Mouse (Mus musculus) 3T3-L1 (cell line): ENCODE results near the gene Slc7a15.
"Not testable (repeated sequence)": the region's sequence is repeated elsewhere in the genome, so short reads cannot be mapped to it uniquely, and the experiment has no call there.

Experiments used
- DNase-seq: peaks from one replicate; pipeline ENCODE4 v3.0.0-alpha.2; 2015; ENCODE audit warnings: low read depth, low spot score

Gene Slc7a15

DNA sequence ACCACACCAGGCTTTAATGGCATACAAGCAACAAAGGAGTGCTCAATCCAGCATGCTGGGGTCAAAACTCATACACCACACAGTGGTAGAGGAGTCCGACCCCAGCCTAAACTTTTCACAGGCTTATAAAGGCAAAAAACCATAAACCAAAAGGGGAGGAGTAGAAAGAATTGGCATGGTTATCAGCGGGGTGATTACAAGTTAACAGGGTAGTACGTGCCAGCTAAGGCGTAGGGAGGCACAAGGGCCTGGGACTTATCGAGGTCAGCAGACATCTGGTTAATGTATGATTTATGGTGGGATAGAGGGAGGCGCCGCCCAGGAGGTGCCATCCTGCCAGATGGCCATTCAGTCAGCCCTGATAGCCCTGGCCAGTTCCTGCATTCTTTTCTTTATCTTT lies at the start of gene Slc7a15:
Slc7a15 (minus strand) TSS at position 101 of the 400 bp plus-strand sequence.
- DNase-seq, result not testable (repeated sequence)

GRCm38 (mm10) chr12:8648211-8648610 lies 49.3 kb upstream of the Slc7a15 start:
- DNase-seq, result not testable (repeated sequence)

- DNase-seq, result no peak
Observed at GRCm38 (mm10) chr12:8641425-8641735, 42.5 kb upstream of the Slc7a15 start.

DNA sequence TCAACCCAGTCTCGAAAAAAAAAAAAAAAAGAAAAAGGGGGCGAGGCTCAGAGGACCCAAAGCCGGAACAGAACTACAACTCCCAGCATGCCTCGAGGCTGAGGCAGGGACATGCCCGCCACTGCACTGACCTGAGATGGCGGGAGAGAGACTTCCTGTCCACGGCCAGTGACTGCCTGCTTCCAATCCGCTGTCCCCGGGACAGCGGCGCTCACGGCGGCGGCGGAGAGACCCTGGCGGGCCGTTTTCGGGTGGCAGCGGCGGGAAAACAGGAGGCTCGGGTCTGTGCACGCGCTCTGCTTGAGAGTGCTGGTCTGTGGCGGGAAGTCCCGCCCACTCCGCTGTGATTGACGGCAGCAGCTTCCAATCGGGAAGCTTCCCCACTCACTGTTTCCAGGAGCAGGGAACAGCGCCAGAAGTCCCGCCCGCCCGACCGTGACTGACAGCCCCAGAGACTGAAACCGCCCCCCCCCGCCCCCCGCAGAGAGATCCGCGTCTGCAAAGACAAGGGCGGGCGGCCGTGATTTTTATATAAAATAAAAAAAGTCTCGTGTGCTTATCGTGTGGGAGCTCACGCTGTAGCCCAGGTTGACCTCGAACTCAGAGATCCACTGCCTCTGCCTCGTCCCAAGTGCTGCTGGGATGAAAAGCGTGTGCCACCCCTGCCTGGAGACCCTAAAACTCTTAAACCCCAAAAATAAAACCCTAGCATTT lies 42.0 kb upstream of the Slc7a15 start:
- DNase-seq, result peak; percentile 94

- DNase-seq, result not testable (repeated sequence)
Observed at GRCm38 (mm10) chr12:8640186-8640585, 41.3 kb upstream of the Slc7a15 start.

GRCm38 (mm10) chr12:8638411-8639087 lies 39.7 kb upstream of the Slc7a15 start:
- peak; percentile 87 for DNase-seq

- no peak for DNase-seq
Observed at GRCm38 (mm10) chr12:8636945-8637344, 38.1 kb upstream of the Slc7a15 start.

DNA sequence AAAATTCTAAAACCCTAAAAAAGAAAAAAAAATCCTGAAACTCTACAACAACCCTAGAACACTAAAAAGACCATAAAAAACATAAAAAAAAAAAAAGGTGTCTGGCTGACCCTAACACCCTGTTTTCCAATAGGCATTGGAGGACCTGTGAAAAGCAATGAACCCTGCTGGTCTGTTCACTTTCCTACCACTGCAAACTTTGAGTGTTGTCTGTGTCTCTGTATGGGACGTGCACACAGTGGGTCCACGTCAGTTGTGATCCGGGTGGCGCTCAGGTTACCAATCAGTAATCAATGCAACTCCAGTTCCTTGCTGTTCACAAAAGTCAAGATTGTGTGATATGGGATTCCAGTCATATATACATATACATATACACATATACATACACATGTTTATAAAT lies 36.7 kb upstream of the Slc7a15 start:
- DNase-seq, result no peak

GRCm38 (mm10) chr12:8634306-8634705 lies 35.4 kb upstream of the Slc7a15 start:
- no peak for DNase-seq

DNA sequence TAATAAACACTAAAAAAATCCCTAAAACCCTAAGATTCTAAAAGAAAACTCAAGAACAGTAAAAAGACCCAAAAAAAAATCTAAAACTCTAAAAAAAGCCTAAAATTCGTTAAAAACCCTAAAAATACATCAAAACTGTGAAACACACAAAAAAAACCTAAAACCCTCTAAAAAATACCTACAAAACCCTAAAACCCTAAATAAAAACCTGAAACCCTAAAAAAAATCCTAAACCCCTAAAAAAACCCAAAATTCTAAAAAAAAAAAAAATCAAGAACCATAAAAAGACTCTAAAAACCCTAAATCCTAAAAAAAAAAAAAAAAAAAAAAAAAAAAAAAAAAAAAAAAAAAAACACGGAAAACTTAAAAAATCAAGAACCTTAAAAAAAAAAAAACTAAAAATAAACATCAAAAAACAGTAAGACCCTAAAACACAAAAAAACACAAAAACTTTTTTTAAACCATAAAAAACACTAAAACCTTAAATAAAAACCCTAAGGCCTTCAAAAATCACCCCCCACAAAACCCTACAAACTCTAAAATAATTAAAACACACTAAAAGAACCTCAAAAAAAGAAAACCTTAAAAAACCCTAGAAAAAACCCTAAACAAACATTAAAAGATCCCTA lies 34.0 kb upstream of the Slc7a15 start:
- DNase-seq, result no peak

DNA sequence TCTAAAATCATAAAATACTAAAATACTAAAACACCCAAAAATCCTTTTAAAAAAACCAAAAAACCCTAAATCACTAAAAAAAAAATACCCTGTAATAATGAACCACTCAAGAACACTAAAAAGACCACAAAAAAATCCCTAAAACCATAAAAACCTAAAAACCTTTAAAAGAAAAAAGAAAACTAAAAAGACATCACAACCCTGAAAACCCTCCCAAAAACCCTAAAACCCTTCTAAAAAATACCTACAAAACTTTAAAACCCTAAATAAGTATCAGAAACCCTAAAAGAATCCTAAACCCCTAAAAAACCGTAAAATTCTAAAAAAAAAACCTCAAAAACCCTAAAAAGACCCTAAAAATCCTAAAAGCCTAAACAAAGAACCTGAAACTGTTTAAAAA lies 32.8 kb upstream of the Slc7a15 start:
- no peak for DNase-seq

DNA sequence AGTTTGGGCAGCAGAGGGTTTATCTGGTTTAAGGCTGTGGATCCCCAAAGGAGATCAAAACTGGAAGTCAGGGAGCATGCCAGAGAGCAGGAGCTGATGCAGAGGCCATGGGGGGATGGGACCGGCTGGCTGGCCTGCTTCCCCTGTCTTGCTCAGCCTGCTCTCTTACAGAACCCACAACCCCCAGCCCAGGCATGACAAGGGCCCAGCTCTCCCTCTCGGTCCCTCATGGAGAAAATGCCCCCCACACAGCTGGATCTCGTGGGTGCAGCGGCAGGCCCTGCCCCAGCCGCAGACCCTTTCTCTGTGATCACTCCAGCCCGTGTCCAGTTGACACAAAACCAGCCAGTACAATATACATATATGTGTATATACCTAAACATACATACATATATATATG lies 30.7 kb upstream of the Slc7a15 start:
- no peak for DNase-seq

- no peak for DNase-seq
Observed at GRCm38 (mm10) chr12:8620678-8621018, 21.8 kb upstream of the Slc7a15 start.

DNA sequence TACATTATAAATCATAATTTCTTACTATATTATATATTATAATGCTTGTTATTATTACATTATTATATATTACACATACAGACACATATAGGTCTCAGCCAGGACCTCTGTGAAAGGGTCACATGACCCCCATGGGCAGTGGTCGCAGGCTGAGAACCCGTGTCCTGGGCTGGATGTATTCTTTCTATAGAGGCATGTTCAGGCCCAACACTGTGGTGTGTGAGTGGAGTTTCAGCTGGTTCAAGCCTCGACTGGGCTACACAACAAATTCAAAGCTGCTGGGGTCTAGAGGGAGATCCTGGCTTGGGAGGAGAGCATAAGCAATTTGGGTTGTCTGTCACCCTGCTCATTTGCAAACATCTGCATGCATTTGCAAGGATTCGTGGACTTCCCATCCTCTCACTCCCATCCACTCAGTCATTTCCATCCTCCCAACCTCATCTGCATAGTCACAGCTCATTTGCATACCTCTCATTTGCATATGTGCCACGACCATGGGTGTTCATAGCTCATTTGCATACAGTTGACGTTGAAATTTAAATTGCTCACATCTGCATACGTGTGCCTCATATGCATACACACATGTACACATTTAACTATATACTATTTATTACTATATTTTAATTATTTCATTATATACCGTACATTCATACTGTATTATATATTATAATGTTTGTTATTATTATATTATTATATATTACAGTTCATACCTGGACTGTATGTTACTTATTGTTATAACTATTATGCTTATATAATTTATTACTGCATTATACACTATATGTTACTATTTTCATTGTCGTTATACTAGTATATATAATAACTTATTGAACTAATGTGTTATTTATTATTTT lies 21.2 kb upstream of the Slc7a15 start:
- DNase-seq, result no peak

DNA sequence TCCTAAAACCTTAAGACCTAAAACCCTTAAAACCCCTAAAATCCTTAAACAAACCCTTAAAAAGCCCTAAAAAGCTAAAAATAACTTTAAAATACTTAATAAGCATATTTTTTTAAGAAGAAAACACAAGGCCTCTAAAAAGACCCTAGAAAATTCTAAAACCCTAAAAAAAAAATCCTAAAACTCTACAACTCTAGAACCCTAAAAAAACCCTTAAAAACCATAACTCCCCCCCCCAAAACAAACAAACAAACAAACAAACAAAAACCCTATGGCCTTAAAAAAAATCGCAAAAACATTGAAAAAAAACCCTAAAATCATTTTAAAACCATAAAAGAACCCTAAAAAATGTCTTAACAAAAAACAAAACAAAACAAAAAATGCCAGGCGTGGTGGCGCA lies 19.4 kb upstream of the Slc7a15 start:
- no peak for DNase-seq

GRCm38 (mm10) chr12:8609070-8609469 lies 10.2 kb upstream of the Slc7a15 start:
- DNase-seq, result no peak

DNA sequence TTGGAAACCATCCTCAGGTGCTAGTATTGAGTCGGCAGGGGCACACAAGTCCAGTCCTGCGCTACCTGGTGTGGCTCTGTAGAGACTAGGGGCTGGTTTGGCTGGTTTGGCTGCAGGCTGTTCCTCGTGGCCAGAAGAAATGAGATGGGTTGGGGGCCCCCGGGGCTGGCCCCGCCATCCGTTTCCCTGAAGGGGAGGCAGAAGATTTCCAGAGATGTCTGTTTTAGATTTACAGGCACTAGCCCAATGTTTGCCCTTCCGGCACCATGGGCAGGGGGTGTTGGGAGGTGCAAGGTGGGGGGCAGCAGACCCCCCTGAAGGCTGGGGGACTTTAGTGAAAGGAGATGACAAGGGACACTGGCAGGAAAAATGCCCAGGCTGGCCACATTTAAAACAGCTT lies 3.3 kb downstream of the Slc7a15 start:
- DNase-seq, result no peak

DNA sequence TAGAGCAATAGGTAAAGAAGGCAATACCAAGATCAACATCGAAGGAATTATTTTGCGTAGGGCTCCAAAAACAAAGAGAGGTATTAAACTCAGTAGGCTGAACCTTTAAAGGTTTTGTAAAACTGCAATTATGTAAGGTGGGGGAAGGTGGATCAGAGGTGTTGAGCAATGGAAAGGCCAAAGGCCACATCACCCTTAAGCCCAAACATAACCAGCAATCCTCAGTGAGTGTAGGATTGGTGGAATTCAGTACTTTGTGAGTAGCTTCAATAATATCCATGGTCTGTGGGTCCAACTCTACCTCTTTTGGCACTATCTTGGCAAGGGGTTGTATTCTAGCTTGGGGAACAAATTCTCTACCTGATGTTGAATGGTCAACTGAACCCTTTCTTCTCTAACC lies 7.5 kb downstream of the Slc7a15 start:
- DNase-seq, result not testable (repeated sequence)

DNA sequence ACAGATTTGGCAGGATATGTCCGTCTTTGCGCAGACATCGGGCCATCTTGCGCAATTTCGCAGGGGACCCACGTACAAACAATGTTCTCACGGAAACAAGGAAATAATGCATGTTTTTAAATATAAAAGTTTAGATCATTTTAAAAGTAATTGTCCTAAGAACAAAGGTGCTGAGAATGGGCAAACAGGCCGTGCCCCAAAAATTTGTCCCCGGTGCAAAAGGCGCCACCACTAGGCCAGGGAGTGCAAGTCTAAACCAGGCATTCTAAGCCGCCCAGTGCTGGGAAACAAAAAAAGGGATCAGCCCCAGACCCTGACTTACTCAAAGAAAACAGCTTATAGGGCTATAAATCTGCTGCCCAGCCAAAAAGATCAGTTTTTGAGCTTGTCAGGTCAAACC lies 25.5 kb downstream of the Slc7a15 start:
- DNase-seq, result no peak

DNA sequence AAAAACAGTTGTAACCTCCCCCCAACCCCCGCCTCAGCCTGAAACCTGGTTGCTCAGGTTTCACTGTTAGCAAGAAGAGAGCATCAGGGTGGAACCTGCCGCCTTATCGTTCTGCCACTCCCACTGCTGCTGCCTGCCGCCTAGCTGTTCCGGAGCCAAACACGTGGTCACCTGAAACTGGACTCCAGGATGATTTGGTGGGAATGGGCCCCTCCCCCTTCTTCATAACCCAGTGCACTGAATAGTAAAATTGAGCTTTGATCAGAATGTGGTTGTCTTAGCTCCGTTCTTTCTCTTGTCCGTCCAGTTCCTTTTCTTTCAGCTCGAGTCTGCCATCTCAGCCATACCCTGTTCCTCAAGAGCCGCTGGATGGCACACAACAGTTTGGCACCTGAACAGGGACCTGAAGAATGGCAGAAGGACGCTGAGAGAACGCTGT lies 26.9 kb downstream of the Slc7a15 start:
- not testable (repeated sequence) for DNase-seq

- DNase-seq, result not testable (repeated sequence)
Observed at GRCm38 (mm10) chr12:8571287-8571902, 27.5 kb downstream of the Slc7a15 start.

- DNase-seq, result not testable (repeated sequence)
Observed at GRCm38 (mm10) chr12:8562213-8562612, 36.7 kb downstream of the Slc7a15 start.
